Mouse (Mus musculus) kidney, adult 2 months (tissue): ENCODE measurements around the gene Deaf1.

Experiments
- CTCF ChIP-seq: fragments of 200-500 bp; conservative IDR thresholded peaks from 2 replicates; pipeline ENCODE4 v1.5.1; 2011; ENCODE audit warnings: low read depth, mild to moderate bottlenecking, control low read depth, low read length, moderate library complexity, mixed read lengths; ENCODE audit not compliant: insufficient read depth, insufficient read length
- POLR2A ChIP-seq: fragments of 200-500 bp; IDR thresholded peaks from one replicate; pipeline ENCODE4 v1.6.1; 2011; ENCODE audit warnings: low read depth, low read length, control low read depth

GRCm38 (mm10) chr7:141263640-141264039 is 63.9 kb downstream of the Deaf1 start:
- TF ChIP-seq POLR2A (no peak), CTCF (no peak)
